Comparison of ENCODE assay signal across 22 mouse cellular contexts in genomic region chr5:24095881-24096280, GRCm38 (mm10).
"Had no signal": no experiment of that assay in that cellular context is flagged by ENCODE, and none has a peak within 500 bp of the region (broad histone marks: within the 10 kb centered on the region; RNA-seq: fewer than 3 reads in every experiment).

No protein-coding gene starts in this region.

- H3K9me3 ChIP-seq: hindbrain, embryonic 15.5 days; limb, embryonic 10.5 days; limb, embryonic 13.5 days; liver, embryonic 12.5 days; liver, embryonic 15.5 days; lung, embryonic 15.5 days; megakaryocyte, embryonic 14.5 days; midbrain, embryonic 10.5 days; midbrain, embryonic 13.5 days; neural tube, embryonic 13.5 days; stomach, embryonic 15.5 days had no signal

- H3K36me3 ChIP-seq: hindbrain, embryonic 15.5 days; limb, embryonic 10.5 days; limb, embryonic 13.5 days; liver, embryonic 12.5 days; liver, embryonic 15.5 days; lung, embryonic 15.5 days; midbrain, embryonic 10.5 days; midbrain, embryonic 13.5 days; neural tube, embryonic 13.5 days; stomach, embryonic 15.5 days had no signal

- H3K4me1 ChIP-seq: lung, embryonic 15.5 days; stomach, embryonic 15.5 days had no signal

- ATAC-seq: intestine, embryonic 16.5 days; liver, embryonic 12.5 days; midbrain, embryonic 13.5 days; midbrain, embryonic 16.5 days had no signal

- H3K4me2 ChIP-seq: hindbrain, embryonic 15.5 days; limb, embryonic 13.5 days; liver, embryonic 12.5 days; liver, embryonic 15.5 days; lung, embryonic 15.5 days; midbrain, embryonic 13.5 days; neural tube, embryonic 13.5 days; stomach, embryonic 15.5 days had no signal

- H3K9ac ChIP-seq: hindbrain, embryonic 15.5 days; limb, embryonic 13.5 days; liver, embryonic 12.5 days; liver, embryonic 15.5 days; lung, embryonic 15.5 days; midbrain, embryonic 13.5 days; neural tube, embryonic 13.5 days; stomach, embryonic 15.5 days had no signal

- H3K27ac ChIP-seq: hindbrain, embryonic 15.5 days; limb, embryonic 10.5 days; limb, embryonic 13.5 days; liver, embryonic 12.5 days; liver, embryonic 15.5 days; lung, embryonic 15.5 days; midbrain, embryonic 10.5 days; midbrain, embryonic 13.5 days; neural tube, embryonic 13.5 days; stomach, embryonic 15.5 days had no signal

- H3K4me3 ChIP-seq: hindbrain, embryonic 15.5 days; limb, embryonic 10.5 days; limb, embryonic 13.5 days; liver, embryonic 12.5 days; liver, embryonic 15.5 days; lung, embryonic 15.5 days; megakaryocyte, embryonic 14.5 days; midbrain, embryonic 10.5 days; midbrain, embryonic 13.5 days; myocyte; neural tube, embryonic 13.5 days; stomach, embryonic 15.5 days had no signal

- DNase-seq: liver; lung, adult 18-20 months; lung, postnatal 10 days; lung, postnatal 36 days; retina, postnatal 1 day; right cerebral cortex, postnatal 25 days; spleen, adult 18-20 months; thymus, postnatal 25 days had no signal

- H3K27me3 ChIP-seq: limb, embryonic 13.5 days; lung, embryonic 15.5 days; neural tube, embryonic 13.5 days; stomach, embryonic 15.5 days had no signal
